Mouse (Mus musculus) myocyte (in vitro differentiated cells): ENCODE data around the gene Gm14190.

Experiments used
- POLR2A ChIP-seq: IDR thresholded peaks from one replicate; pipeline ENCODE4 v1.6.1; 2011; ENCODE audit warnings: low read depth, mild to moderate bottlenecking, control low read depth, moderate library complexity; ENCODE audit not compliant: insufficient read length
- USF1 ChIP-seq: IDR thresholded peaks from one replicate; pipeline ENCODE4 v1.6.1; 2011; ENCODE audit warnings: low read depth, mild to moderate bottlenecking, control low read depth, moderate library complexity

DNA sequence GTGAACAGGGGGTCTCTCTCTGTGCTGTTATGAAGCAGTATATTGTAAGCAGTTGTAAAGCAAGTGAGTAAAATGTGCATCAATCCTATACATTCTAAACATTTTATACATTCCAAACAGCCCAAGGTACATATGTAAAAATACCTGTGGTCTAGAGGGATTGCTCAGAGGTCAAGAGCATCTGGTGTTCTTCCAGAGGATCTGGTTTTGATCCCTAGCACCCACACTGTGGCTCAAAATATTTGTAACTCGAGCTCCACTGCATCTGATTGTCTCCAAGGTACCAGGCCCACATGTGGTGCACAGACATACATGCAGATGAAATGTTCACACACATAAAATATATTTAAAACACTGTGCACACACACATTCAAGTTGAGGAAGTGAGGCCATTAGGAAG, 49.6 kb downstream of the Gm14190 start:
- TF ChIP-seq USF1 (no peak), POLR2A (no peak)
